Mouse (Mus musculus) mesoderm, embryonic 11.5 days (tissue): Measurements from ENCODE around the gene Vps13c.
A peak's percentile ranks its signal among the peaks of the same experiment; 100 is the strongest.

Experiments
- DNase-seq: peaks from one replicate; pipeline ENCODE4 v3.0.0-alpha.2; 2012; ENCODE audit warnings: low read depth, low spot score

Gene Vps13c

DNA sequence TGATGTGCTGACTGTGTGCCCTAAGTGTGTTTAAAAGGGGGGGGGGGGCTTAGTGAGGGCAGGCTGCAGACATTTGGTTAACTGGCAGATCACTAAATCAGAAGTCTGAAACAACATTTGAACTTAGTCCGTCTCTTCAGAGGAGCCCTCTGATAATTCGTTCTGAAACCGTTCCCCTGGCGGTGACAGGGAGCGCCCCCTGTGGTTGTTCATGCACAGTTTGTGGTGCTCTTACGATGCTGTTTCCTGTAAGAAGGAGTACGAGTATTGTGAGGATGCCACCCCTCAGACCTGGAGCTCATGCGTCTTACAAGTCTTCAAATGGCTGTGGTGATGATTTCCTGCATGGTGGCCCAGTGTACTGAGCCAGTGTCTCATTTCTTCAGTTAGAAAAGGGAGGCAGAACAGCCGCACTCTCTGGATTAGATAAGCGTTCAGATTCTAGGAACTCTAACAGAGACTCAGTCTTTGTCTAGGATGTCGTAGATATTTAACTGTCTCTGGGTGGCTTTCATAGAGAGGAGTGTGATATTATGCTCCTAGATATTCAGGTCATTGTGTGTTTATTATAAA is 38.1 kb downstream of the Vps13c start:
- no peak for DNase-seq

DNA sequence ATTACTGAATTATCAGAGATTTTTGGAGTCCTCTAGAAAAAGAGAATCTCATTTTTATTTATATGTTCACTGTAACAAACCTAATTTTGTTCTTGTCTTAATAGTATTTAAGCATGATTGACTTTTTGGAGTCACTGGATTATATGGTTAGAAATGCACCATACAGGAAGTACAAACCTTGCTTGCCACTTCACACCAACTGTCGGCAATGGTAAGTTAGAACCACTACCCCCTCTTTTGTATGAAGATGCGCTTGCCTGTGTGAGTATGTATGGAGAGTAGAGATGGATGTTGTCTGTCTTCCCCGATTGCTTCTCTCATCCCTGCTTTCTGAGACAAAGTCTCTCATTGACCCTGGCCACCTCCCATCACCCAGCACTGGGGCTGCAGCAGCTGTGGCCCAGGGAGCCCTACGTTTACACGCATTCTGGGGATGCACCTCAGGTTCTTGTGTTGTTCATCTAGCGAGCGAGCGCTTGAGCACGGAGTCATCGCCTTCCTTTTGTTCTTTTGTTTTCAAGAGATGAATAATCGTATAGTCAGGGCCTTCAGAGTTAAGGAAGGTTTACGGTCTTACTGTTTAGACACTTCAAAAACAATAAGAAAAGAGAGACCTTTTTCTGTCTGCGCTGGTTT is 43.3 kb downstream of the Vps13c start:
- DNase-seq: no peak

DNA sequence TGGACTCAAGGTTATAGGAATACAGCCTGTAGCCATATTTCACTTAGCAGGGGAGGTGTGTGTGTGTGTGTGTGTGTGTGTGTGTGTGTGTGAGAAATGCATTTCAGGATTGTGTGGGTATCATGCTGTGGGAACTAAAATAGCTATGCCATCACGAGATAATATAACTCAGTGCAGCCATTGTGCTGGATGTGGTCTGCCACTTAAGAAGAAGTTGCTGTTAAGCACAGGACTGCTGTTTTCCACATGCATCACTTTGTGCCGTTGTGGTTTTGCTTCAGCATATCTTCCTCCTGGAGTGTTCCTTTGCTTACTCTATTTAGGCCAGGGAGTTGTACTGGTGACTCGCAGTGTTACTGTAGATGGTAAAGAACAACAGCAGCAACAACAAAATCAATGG is 43.9 kb downstream of the Vps13c start:
- no peak for DNase-seq

DNA sequence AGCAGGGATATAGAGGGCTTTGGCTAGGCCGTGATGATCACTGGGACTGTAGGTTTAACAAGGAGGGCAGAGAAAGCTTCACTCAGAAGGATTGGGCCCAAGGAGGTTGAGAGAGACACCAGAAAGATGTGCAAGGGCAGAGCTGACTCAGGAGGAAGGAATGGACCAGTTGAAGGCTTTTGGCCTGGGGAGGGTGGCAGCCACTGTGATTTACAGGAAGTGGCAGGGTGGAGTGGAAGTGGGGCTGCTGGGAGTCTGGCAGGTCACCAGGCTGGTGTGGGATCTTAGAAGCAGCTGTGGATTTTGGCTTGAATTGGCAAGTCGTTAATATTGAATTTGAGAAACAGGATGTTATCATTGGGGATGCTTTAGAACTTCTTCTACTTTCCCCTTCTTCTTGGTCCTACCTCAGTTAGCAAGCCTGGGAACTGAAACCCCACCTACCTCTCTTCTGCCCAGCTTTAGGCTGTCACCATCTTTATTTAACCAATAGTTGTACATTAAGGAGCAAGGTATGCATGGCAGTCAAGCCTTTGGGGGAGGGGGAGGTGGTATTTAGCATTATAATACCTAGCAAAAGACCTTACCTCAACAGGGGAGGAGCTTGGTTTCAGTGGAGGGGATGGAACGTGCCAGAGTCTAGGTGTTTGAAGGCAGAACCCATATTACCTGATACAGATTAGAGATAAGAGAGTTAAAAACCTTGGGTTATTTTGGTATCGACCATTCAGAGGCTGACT is 47.0 kb downstream of the Vps13c start:
- DNase-seq: no peak

DNA sequence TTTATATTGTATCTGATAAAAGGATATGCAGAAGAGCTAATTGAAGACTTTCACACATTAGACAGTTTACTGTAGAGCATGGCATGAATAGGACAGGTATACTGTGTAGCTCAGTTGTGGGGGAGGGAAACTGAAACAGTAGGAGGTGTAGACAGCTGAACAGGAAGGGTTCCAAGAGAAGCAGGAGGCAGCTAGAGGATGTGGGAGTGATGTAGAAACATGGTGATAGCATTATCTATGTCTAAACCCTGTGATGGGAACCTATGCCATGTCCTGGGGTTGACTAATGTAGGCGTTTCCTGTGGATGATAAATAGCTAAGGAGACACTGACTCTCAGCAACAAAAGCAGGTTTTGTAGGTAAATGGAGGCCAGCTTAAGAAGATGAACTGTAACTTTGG is 53.3 kb downstream of the Vps13c start:
- DNase-seq: no peak

DNA sequence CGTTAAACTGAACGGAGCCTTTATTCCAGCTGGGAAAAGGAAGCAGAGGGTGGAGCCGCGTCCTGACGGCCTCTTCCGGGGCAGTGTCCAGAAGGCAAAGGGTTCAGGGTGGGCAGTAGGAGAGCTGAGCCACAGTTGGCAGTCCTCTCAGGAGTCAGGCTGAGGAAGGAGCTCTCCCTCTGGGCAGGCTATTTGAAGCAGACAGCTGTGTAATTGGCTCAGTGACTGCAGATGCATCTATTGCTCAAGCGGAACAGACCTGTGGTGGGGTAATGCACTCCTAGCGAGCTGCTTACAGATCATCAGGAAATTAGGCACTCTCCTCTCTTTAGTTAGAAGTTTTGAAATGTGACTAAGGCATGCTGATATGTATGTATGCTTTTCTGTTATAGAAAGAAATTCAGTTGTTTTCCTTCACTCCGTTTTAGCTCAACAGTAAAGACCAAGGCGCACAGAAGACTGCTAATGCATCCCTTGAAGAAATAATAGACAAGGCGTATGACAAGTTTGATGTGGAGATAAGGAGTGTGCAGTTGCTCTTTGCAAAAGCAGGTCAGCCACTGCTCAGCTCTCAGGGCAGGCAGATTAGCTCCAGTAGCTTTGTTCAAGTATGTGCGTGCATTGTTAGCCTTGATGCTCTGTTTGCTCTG is 56.6 kb downstream of the Vps13c start:
- DNase-seq: no peak

DNA sequence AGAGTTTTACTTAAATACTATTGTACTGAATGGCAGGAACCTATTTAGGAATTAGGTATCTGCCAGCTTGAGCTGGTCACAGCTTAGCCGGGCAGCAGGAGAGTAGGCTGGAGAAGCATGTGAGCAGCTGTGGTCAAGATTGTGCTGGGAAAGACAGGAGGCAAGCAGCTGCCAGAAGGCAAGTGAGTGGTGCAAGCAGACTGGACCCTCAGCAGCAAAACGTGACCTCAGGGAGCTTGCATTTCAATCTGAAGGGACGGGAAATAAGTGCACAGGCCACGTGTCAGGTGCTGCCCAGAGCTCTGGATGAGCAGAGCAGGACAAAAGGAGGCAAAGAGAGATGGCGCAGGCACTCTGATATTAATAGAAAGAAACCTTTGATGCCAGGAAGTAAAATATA is 60.2 kb downstream of the Vps13c start:
- no peak for DNase-seq

DNA sequence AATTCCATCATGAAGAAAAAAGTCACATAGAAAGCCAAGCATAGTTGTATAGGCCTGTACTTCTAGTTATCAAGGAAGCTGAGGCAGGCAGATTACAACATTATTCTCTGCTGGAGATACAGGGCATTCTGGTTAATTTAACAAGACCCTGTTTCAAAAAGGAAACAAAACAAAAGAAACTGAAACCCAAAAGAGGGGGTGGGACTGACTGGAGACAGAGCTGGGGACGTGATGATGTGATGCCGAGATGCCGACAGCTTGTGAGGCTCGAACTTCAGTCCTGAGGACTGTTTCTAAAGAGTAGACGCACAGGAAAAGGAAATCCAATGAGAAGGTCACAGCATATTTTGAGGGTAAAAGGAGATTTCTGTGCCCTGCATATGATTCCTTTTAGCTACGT is 64.2 kb downstream of the Vps13c start:
- DNase-seq: no peak

DNA sequence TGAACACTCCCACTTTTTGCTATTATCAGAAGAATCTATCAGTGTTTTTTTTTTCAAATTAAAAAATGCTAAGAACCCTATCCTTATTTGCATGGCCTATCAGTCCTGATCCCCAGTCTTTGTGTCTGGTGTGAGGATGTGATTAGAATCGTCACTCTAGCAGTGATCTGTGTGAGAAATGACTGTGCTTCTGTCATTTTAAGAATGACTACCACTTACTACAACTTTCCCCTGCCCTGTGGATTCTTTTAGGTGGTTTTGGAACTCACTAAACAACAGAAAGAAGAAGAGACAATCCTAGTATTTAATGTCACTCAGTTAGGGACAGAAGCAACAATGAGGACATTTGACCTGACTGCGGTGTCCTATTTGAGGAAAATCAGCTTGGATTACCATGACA is 65.3 kb downstream of the Vps13c start:
- DNase-seq: no peak

DNA sequence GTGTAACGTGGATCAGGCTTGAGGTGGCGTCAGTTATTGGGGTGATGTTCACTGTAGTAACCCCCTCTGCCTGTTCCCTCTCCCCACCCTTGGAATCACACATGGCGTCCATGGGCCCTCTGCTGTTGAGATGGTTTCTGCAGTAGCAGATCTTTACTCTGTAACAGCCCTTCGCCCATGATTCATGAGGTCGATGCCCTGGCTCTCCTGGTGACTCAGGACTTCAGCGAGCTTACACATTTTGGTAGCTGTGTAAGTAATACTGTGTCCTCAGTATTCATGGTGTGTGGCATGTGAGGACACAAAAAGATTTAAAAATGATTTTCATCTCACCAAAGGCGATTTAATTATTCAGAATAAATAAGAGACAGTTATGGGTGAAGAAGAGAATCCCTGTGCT is 74.5 kb downstream of the Vps13c start:
- DNase-seq: no peak

DNA sequence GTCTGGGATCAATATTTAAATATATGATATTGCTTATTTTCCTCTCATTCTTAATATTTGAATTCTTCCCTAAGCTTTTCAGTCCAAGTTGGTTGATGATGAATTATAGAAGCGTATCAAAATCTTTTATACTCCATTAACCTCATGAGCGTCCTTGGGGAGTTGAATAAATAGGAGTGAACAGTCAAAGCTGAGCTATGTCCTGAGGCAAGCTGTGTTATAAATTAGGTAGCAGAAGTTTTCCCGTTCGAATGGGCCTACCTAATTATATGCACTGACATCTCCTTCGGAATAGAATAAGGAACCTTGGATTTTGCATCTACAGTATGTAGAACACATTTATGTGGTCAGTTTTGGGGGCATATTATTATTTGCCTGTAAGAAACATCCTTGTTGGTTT is 82.2 kb downstream of the Vps13c start:
- DNase-seq: no peak

DNA sequence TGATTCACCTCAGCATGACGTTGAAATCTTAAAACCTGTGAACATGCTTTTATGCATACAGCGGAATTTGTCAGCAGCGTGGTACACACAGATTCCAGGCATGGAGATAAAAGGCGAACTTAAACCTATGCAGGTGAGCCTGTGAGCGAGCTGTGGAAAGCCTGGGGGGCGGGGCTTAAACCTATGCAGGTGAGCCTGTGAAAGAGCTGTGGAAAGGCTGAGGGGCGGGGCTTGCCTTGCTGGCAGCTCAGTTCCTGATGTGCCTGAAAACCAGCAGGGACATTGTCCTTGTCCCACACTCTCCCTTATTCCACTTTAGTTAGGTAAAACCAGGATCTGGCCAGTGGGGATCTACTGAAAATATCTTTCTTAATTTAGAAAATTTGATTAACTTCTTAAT is 90.4 kb downstream of the Vps13c start:
- DNase-seq: no peak

DNA sequence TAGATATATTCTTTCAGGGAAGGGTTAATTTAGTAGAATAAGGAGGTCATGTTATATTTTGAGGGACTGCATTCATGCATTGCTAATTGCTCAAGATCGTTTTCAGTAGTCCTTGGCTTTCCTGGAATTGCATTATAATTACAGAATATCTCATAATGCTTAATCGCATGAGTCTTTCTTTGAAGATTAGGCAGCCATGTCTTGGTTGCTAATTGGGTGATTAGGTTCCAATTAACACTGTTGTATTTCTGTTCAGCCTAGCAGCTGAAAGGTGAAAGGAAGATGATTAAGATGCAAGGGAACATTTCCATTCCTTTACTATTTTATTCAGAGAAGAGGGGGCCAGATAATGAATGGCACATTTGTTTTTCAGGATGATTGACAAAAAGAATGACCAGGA is 97.1 kb downstream of the Vps13c start:
- DNase-seq: no peak

DNA sequence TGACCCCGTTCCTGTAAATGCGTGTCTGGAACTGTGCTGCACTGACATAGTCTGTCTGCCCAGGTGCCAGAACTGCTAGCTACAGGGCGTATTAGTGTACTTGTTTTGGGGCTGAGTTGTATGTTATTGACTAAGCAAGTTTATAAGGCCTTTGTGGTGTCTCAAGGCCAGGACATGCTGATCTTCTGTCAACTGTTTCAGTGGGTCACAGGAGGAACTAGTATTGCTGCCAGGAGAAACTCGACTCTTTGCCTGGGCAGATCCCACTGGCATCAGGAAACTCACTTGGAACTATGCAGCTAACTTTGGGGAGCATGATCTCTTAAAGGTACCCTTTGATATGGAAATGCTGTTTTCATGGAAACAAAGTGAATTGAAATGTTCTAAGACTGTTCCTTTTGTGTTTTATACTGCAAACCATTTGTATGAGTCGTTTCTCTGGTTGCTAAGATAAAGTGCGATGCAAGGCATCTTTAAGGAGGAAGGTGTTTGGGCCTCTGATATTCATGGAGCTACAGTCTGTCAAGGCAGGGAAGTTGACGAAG is 115.3 kb downstream of the Vps13c start:
- DNase-seq: no peak

DNA sequence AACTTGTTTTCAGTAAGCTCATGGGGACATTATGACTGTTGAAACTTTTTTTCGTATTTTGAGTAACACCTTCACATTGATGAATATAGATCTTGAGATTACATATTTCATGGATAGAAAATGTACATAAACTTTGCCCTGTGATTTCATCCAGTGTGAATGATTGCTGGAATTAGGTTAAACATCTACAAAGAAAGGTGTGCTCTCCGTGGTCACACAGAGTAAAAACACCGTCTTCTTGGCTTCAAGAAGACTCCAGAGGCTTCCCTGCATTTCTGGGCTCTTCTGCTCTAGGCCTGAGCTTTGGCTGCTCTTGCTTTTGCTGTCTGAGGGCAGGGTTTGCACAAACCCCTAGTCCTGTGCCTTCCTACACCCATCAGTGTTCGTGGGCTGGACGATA is 121.8 kb downstream of the Vps13c start:
- no peak for DNase-seq

DNA sequence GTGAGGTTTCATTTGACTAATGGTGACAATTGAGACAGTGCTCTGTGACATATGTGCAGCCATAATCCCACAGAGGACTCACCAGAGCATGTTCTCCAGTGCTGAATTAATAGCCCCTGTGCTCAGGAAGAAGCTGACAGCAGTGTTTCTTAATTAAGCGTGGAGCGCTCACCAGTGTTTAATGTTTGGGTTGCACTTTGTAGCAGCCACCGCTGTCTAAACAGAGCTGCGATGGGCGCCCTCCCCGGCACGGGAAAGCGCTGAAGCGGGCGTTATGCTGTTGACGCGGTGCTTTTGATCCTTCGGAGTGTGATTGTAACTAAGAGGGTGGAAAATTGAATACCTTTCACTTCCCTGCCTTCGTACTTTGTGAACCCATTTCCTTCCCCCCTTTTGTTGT is 125.7 kb downstream of the Vps13c start:
- peak; percentile 41 for DNase-seq

DNA sequence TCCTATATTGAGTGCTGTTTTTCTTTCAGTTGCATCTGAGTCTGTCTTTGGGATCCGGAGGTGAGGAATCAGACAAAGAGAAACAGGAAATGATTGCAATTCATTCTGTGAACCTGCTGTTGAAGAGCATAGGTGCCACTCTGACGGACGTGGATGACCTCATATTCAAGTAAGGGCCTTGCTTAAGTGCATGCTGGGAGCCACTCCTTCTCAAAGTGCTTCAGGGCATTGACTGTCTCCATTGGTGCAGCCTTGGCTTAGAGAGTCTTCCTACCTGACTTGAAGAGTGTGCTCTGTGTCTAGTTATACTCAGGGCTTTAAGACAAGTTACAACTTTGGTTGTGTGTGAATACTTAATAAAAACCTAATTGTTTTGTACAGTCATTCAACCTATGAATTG is 126.8 kb downstream of the Vps13c start:
- DNase-seq: no peak

DNA sequence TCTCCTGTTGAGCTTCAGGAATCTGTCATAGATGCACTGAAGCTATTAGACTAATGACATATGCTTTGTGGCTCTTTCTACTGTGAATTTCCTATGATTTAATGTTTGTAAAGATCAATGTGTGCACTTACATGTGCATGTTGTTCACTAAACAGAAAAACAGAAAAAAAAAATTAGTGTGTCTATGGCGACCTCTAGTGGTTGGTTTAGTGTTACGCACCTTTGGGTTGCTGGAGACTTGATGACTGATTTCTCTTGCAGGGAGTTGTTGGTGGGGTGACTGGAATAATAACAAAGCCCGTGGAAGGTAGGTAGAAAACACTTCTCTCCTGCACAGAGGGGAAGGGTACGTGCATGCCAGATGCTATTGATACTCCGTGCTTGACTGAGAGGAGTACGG is 133.3 kb downstream of the Vps13c start:
- DNase-seq: peak; percentile 67

DNA sequence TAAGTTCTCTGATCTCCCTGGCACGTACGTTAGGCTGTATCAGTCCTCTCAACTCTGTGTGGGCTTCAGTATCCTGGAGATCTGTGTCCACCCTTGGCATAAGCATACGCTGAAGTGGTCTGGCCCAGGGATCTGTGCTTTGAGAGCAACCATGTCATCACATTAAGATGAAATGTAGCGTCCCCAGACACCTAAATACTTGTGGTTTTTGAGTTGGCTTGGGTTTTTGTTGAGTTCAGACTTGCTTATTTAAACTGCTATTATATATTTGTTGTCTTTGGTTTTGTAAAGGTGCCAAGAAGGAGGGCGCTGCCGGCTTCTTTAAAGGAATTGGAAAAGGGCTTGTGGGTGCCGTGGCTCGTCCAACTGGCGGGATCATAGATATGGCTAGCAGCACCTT is 135.3 kb downstream of the Vps13c start:
- no peak for DNase-seq

DNA sequence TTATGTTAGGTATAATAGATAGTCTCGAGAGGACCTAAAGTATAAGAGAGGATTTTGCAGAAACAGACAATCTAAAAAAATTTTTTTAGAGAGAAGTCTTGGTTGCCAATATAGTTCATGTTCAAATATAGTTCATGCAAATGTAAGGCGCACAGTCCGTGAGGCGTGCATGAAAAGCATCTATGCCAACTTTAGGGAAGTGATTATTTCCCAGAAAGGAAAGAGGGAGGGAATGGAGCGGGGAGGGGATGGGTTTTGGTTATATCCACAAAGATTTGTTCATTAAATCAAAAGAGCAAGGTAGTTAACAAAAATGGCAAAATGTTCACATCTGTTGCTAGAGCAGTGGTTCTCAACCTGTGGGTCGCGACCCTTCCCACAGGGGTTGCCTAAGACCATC is 166.4 kb downstream of the Vps13c start:
- DNase-seq: no peak

DNA sequence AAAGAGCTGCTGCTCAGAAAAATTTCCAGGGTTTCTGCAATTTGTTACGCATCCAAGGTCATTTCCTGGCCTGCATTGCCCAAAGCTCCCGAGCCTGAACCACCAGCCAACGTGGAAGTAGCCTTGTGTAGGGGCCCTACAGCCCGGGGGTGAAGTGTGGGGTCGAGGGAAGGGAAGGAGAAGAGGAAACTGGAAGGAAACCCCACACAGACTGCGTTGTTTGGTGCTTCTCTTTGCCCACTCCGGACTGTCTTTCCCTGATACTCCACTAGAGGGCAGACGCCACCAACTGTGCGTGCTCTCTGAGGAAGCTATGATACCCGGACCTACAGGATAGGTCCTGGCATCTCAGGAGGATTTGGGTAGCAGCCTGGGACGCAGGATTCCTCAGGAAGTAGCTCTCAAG is 174.8 kb downstream of the Vps13c start:
- peak; percentile 85 for DNase-seq

DNA sequence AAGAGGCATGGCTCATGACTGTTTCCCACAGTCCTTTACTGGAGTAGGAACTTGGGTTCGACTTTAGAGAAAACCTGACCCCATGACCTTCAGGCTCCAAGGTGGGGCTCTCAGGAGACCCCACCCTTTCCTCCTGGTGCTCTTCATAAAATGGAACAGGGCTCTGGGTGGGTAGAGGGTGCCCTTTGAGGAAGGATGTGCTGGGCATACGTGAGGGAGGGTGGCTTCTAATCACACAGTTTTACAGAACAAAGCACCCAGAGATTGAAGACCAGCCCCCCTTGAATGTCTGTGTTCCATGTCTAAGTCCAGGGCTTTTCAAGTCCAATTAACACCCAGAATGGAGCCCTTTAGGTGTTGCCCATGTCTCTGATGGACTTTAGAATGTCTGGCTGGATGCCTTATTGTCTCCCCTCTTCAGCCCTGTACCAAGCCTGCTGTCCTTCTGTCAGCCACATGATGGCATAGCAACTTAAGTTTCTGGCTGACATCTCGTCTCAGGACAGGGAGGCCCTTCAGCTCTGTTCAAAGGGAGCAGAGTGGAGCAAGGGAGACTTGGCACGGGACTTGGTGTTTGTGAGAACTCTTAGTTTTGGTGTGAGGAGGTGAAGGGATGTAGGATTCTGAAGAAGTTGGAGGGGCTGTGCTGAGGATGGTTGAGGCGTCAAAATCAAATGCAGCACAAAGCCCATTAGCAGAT is 176.2 kb downstream of the Vps13c start:
- DNase-seq: peak; percentile 67
